Mouse (Mus musculus) lung, adult 2 months (tissue): ENCODE measurements around the gene Asic3.

Experiments used
- CTCF ChIP-seq: fragments of 200-500 bp; IDR thresholded peaks from 2 replicates; pipeline ENCODE4 v1.5.1; 2011; ENCODE audit warnings: mild to moderate bottlenecking, low read length, control low read depth; ENCODE audit not compliant: insufficient read depth
- POLR2A ChIP-seq: fragments of 200-500 bp; IDR thresholded peaks from 2 replicates; pipeline ENCODE4 v1.6.1; 2011; ENCODE audit warnings: low read depth, mild to moderate bottlenecking, control low read depth, low read length, borderline replicate concordance; ENCODE audit errors: extremely low read depth

GRCm38 (mm10) chr5:24369767-24370166 lies 43.4 kb upstream of the Asic3 start:
- TF ChIP-seq POLR2A (no peak), CTCF (no peak)
